Mouse (Mus musculus): ENCODE results near the gene Dpy19l1.

Gene Dpy19l1

GRCm38 (mm10) chr9:24470166-24470565 is 32.8 kb downstream of the Dpy19l1 start:
- DNase-seq (ENCODE audit: inconsistent ontology term): no peak

- DNase-seq (ENCODE audit: inconsistent ontology term): no peak
Observed at GRCm38 (mm10) chr9:24467186-24467585, 35.8 kb downstream of the Dpy19l1 start.

- no peak for DNase-seq (ENCODE audit: inconsistent ontology term)
Observed at GRCm38 (mm10) chr9:24466649-24467048, 36.3 kb downstream of the Dpy19l1 start.

- DNase-seq (ENCODE audit: inconsistent ontology term): no peak
Observed at GRCm38 (mm10) chr9:24461379-24461961, 41.5 kb downstream of the Dpy19l1 start.

- no peak for DNase-seq (ENCODE audit: inconsistent ontology term)
Observed at GRCm38 (mm10) chr9:24453833-24454232, 49.1 kb downstream of the Dpy19l1 start.

- no peak for DNase-seq (ENCODE audit: inconsistent ontology term)
Observed at GRCm38 (mm10) chr9:24450976-24451375, 52.0 kb downstream of the Dpy19l1 start.

GRCm38 (mm10) chr9:24450524-24450923 is 52.4 kb downstream of the Dpy19l1 start:
- no peak for DNase-seq (ENCODE audit: inconsistent ontology term)

- no peak for DNase-seq (ENCODE audit: inconsistent ontology term)
Observed at GRCm38 (mm10) chr9:24434901-24435300, 68.0 kb downstream of the Dpy19l1 start.

- no peak for DNase-seq (ENCODE audit: inconsistent ontology term)
Observed at GRCm38 (mm10) chr9:24429721-24430120, 73.2 kb downstream of the Dpy19l1 start.

- peak; percentile 11 for DNase-seq (ENCODE audit: inconsistent ontology term)
Observed at GRCm38 (mm10) chr9:24425679-24426078, 77.3 kb downstream of the Dpy19l1 start.

- DNase-seq (ENCODE audit: inconsistent ontology term): no peak
Observed at GRCm38 (mm10) chr9:24423241-24423640, 79.7 kb downstream of the Dpy19l1 start.

GRCm38 (mm10) chr9:24421888-24422287 is 81.1 kb downstream of the Dpy19l1 start:
- DNase-seq (ENCODE audit: inconsistent ontology term): peak; percentile 51

GRCm38 (mm10) chr9:24421221-24421620 is 81.7 kb downstream of the Dpy19l1 start:
- no peak for DNase-seq (ENCODE audit: inconsistent ontology term)

GRCm38 (mm10) chr9:24420144-24420543 is 82.8 kb downstream of the Dpy19l1 start:
- no peak for DNase-seq (ENCODE audit: inconsistent ontology term)

GRCm38 (mm10) chr9:24418281-24418680 is 84.7 kb downstream of the Dpy19l1 start:
- no peak for DNase-seq (ENCODE audit: inconsistent ontology term)

- no peak for DNase-seq (ENCODE audit: inconsistent ontology term)
Observed at GRCm38 (mm10) chr9:24411483-24411882, 91.5 kb downstream of the Dpy19l1 start.

- no peak for DNase-seq (ENCODE audit: inconsistent ontology term)
Observed at GRCm38 (mm10) chr9:24410439-24410838, 92.5 kb downstream of the Dpy19l1 start.

GRCm38 (mm10) chr9:24407992-24408391 is 94.9 kb downstream of the Dpy19l1 start:
- DNase-seq (ENCODE audit: inconsistent ontology term): no peak

GRCm38 (mm10) chr9:24394146-24394545 is 108.8 kb downstream of the Dpy19l1 start:
- DNase-seq (ENCODE audit: inconsistent ontology term): peak; percentile 83

GRCm38 (mm10) chr9:24390807-24391370 is 112.1 kb downstream of the Dpy19l1 start:
- no peak for DNase-seq (ENCODE audit: inconsistent ontology term)

- DNase-seq (ENCODE audit: inconsistent ontology term): no peak
Observed at GRCm38 (mm10) chr9:24387230-24387629, 115.7 kb downstream of the Dpy19l1 start.

GRCm38 (mm10) chr9:24379321-24379720 is 123.6 kb downstream of the Dpy19l1 start:
- DNase-seq (ENCODE audit: inconsistent ontology term): peak; percentile 62

- no peak for DNase-seq (ENCODE audit: inconsistent ontology term)
Observed at GRCm38 (mm10) chr9:24378848-24379247, 124.1 kb downstream of the Dpy19l1 start.
